Mouse (Mus musculus): ENCODE measurements around the gene Mettl22. TPM values are rescaled to one million over a fixed set of nuclear protein-coding genes. Genes with fewer than 3 reads are reported as not detected.
A peak's percentile ranks its signal among the peaks of the same experiment; 100 is the strongest.

The Mettl22 gene
- polyA plus RNA-seq (2015; fragmentation: Nextera tagmentation; extraction: Ambion mirVana), result 19.5 and 21.1 TPM in 2 replicates

GRCm38 (mm10) chr16:8470603-8471481 is at the start of gene Mettl22:
Gene Mettl22 (plus strand): TSS chr16:8470788.
- H3K36me3 ChIP-seq, result peaks cover 4% of the 10 kb centered on the region; the same call in 1 of the 2 replicates
- peaks cover 12% of the 10 kb centered on the region for H3K4me1 ChIP-seq
- ATAC-seq (ENCODE audit: insufficient number of reproducible peaks, low FRiP score, low TSS enrichment, low read depth), result peak; percentile 92
- WGBS, result under 1% methylated on average over 48 of the region's 48 CpGs
- peak within 1 kb of the TSS; percentile 70 for H3K4me2 ChIP-seq
- peak within 1 kb of the TSS; percentile 71 for H3K4me3 ChIP-seq
- H3K27ac ChIP-seq, result peak within 1 kb of the TSS; percentile 90
- H3K9ac ChIP-seq, result peak within 1 kb of the TSS; percentile 61
- H3K27me3 ChIP-seq, result no peaks in the 10 kb centered on the region
- H3K9me3 ChIP-seq, result no peaks in the 10 kb centered on the region

DNA sequence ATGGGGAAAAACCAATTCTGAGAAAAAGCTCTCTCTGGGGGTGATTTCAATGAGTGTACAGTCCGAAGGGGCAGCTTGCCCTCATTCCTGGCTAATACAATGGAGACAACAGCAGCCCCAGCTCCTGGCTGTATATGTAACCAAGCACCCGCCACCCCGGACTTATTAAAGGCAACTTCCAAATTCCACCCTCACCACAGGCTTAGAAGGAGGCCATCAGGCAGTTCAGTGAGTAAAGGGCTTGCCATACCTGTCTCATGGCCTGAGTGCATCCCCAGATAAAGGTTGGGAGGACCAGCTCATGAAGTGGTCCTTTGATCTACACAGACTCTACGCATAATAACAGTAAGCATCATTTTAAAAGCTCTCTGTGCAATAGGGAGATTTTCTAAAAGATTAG is 49.7 kb upstream of the Mettl22 start:
- Histone ChIP-seq H3K9me3 (no peaks in the 10 kb centered on the region), H3K4me3 (no peak overlapping the region), H3K9ac (no peak overlapping the region), H3K27ac (no peak overlapping the region), H3K4me1 (peaks cover 12% of the 10 kb centered on the region), H3K36me3 (no peaks in the 10 kb centered on the region), H3K27me3 (peaks cover 39% of the 10 kb centered on the region), H3K4me2 (no peak overlapping the region)
- WGBS, result 84% methylated on average over 4 of the region's 4 CpGs
- no peak for ATAC-seq (ENCODE audit: insufficient number of reproducible peaks, low FRiP score, low TSS enrichment, low read depth)

GRCm38 (mm10) chr16:8423626-8424114 is 46.9 kb upstream of the Mettl22 start:
- no peak overlapping the region for H3K27ac ChIP-seq
- no peak overlapping the region for H3K4me3 ChIP-seq
- peaks cover 56% of the 10 kb centered on the region for H3K27me3 ChIP-seq
- no peak overlapping the region for H3K9ac ChIP-seq
- no peak for ATAC-seq (ENCODE audit: insufficient number of reproducible peaks, low FRiP score, low TSS enrichment, low read depth)
- H3K9me3 ChIP-seq, result no peaks in the 10 kb centered on the region
- peaks cover 12% of the 10 kb centered on the region for H3K4me1 ChIP-seq
- H3K4me2 ChIP-seq, result no peak overlapping the region
- WGBS, result 34% methylated on average over 7 of the region's 7 CpGs
- no peaks in the 10 kb centered on the region for H3K36me3 ChIP-seq

DNA sequence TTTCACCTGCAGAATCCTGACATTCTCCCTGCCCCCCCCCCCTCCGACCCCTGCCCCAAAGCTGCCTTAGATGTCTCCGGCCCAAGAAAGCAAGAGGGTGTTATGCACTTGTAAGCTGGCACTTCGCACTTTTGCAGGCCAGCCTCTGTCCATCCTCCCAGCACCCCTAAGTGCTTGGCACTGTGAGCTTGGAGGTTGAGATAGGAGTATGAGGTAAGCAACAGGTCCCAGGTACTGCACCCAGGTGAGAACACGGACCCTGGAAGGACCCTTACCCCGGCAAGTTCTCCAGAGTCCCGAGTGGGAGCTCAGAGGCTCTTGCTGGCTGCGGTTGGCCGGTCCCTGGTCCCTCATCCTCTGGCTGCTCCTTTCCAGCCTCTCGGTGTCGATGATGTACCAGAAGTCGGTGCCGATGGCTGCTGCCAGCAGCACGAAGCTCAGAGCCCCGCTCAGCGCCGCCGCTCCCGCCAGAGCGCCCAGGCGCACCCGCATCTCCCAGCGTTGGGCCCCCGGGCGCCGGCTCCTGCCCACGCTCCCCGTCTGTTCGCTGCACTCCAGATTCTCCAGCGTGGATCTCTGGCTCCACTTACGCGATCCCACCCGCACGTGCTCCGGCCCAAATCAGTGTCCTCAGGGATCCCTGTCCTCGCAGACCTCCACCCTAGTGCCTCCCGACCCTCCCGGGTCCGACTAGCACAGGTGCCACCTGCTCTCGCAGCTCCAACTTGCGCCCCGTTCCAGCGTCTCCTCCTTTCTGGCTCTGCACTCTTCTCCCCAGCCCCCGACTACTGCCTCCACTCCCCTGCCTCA is 46.2 kb upstream of the Mettl22 start:
- Histone ChIP-seq H3K36me3 (no peaks in the 10 kb centered on the region), H3K27ac (no peak overlapping the region), H3K27me3 (peaks cover 56% of the 10 kb centered on the region), H3K9ac (peak overlapping the region; percentile 18; the same call in 1 of the 2 replicates), H3K9me3 (no peaks in the 10 kb centered on the region), H3K4me1 (peaks cover 12% of the 10 kb centered on the region), H3K4me3 (peak overlapping the region; percentile 36), H3K4me2 (peak overlapping the region; percentile 61)
- 3% methylated on average over 43 of the region's 43 CpGs for WGBS
- ATAC-seq (ENCODE audit: insufficient number of reproducible peaks, low FRiP score, low TSS enrichment, low read depth), result no peak

- ATAC-seq (ENCODE audit: insufficient number of reproducible peaks, low FRiP score, low TSS enrichment, low read depth), result no peak
- Histone ChIP-seq H3K4me2 (peak within 1 kb of the TSS; percentile 61), H3K4me1 (peaks cover 12% of the 10 kb centered on the region), H3K36me3 (no peaks in the 10 kb centered on the region), H3K27me3 (peaks cover 56% of the 10 kb centered on the region), H3K9me3 (no peaks in the 10 kb centered on the region), H3K4me3 (peak within 1 kb of the TSS; percentile 36), H3K9ac (peak within 1 kb of the TSS; percentile 18; the same call in 1 of the 2 replicates), H3K27ac (no peak within 1 kb of the TSS)
- WGBS, result under 1% methylated on average over 16 of the region's 16 CpGs
Observed at GRCm38 (mm10) chr16:8424971-8425330, 45.6 kb upstream of the Mettl22 start, which contains the start of gene Tmem114. Gene Tmem114 (minus strand): TSS chr16:8425136.

DNA sequence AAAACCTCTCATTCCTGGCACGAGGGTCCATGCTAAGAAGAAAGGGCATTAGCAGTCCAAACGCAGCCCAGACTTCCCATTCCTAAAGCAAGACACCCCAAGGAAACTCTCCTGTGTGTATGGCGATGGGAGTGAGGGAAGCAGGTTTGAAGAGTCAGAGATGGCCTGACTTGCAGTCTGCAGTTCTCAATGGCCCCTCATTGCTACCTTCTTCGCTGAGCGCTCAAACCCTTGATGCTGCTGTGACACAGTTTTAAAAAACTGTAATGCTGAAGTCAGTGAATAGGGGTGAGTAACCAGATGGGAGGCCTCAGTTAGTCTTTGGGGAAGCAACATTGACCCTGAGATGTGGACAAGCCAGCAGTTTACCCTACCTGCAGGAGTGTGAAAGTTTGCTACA is 44.9 kb upstream of the Mettl22 start:
- WGBS, result 83% methylated on average over 5 of the region's 5 CpGs
- ATAC-seq (ENCODE audit: insufficient number of reproducible peaks, low FRiP score, low TSS enrichment, low read depth), result no peak
- Histone ChIP-seq H3K4me1 (peaks cover 12% of the 10 kb centered on the region), H3K36me3 (no peaks in the 10 kb centered on the region), H3K4me2 (no peak overlapping the region), H3K9ac (no peak overlapping the region), H3K27me3 (peaks cover 56% of the 10 kb centered on the region), H3K9me3 (no peaks in the 10 kb centered on the region), H3K27ac (no peak overlapping the region), H3K4me3 (no peak overlapping the region)

DNA sequence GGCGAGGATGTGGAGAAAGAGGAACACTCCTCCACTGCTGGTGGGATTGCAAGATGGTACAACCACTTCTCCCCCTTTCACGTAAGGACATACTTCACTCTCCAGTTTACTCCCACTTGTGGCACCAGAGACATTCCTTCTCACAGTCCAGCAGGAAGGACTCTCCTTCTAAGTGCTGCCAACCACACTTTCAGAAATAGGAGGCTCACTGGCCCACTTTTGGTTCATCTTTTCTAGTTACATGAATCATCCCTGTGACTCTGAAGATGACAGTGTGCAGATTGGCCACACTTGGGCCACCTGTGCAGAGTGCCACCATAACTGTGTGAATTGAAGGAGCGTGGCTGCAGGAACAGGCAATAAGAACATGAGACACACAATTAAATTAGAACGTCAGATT is 41.1 kb upstream of the Mettl22 start:
- no peaks in the 10 kb centered on the region for H3K36me3 ChIP-seq
- H3K4me2 ChIP-seq, result no peak overlapping the region
- 74% methylated on average over 4 of the region's 4 CpGs for WGBS
- H3K4me3 ChIP-seq, result no peak overlapping the region
- no peaks in the 10 kb centered on the region for H3K9me3 ChIP-seq
- no peak for ATAC-seq (ENCODE audit: insufficient number of reproducible peaks, low FRiP score, low TSS enrichment, low read depth)
- H3K27ac ChIP-seq, result no peak overlapping the region
- H3K9ac ChIP-seq, result no peak overlapping the region
- H3K27me3 ChIP-seq, result peaks cover 29% of the 10 kb centered on the region
- peaks cover 6% of the 10 kb centered on the region for H3K4me1 ChIP-seq

DNA sequence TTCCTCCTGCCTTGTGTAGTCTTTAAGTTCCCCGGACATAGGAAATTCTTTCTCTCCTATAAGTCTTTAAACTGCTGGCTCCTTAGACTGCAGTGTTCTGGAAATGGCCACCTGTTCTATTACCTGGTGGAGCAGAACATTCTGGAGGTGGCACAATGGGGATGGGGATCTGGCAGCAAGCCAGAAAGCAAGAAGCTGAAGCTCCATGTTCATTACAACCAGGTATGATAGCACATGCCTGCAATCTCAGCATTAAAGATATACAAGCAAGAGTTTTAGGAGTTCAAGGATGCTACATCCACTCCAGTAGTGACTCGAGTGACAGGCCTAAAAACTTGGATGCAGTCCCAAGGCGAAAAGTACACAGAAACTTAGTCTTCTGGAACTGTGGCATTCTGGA is 38.0 kb upstream of the Mettl22 start:
- no peak for ATAC-seq (ENCODE audit: insufficient number of reproducible peaks, low FRiP score, low TSS enrichment, low read depth)
- no peak overlapping the region for H3K9ac ChIP-seq
- H3K4me2 ChIP-seq, result no peak overlapping the region
- no peak overlapping the region for H3K27ac ChIP-seq
- H3K36me3 ChIP-seq, result no peaks in the 10 kb centered on the region
- H3K4me1 ChIP-seq, result no peaks in the 10 kb centered on the region
- H3K4me3 ChIP-seq, result no peak overlapping the region
- 84% methylated on average over 3 of the region's 3 CpGs for WGBS
- H3K9me3 ChIP-seq, result no peaks in the 10 kb centered on the region
- H3K27me3 ChIP-seq, result peaks cover 1% of the 10 kb centered on the region; the same call in 1 of the 2 replicates

DNA sequence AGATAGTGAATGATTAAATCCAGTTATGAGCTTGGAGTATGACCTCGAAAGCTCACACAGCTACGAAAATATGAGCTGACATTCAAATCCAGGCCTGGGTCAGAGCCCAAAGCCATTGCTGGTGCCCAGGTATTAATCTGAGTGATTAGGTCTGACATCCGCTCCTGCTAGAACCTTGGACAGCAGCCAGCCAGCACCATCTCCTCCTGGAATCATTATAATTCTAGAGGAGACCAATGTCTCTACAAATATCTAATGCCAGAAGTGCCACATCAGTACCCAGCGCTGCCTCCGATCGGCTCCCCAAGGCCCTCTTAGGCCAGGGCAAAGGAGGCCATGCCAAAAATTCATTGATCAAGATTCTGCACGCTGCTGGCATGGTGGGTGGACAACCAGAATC is 25.7 kb upstream of the Mettl22 start:
- Histone ChIP-seq H3K27ac (no peak overlapping the region), H3K4me2 (no peak overlapping the region), H3K27me3 (no peaks in the 10 kb centered on the region), H3K9me3 (no peaks in the 10 kb centered on the region), H3K9ac (no peak overlapping the region), H3K36me3 (no peaks in the 10 kb centered on the region), H3K4me3 (no peak overlapping the region), H3K4me1 (0 out of 2 replicates have a peak, but pooled peaks cover 8% of the 10 kb centered on the region)
- WGBS, result 73% methylated on average over 7 of the region's 7 CpGs
- ATAC-seq (ENCODE audit: insufficient number of reproducible peaks, low FRiP score, low TSS enrichment, low read depth), result no peak

- 74% methylated on average over 6 of the region's 6 CpGs for WGBS
Observed at GRCm38 (mm10) chr16:8446256-8446655, 24.3 kb upstream of the Mettl22 start.

GRCm38 (mm10) chr16:8453301-8453700 is 17.3 kb upstream of the Mettl22 start:
- H3K36me3 ChIP-seq, result no peaks in the 10 kb centered on the region
- WGBS, result 73% methylated on average over 2 of the region's 2 CpGs
- no peaks in the 10 kb centered on the region for H3K4me1 ChIP-seq
- H3K27ac ChIP-seq, result no peak overlapping the region
- no peaks in the 10 kb centered on the region; the same call in 1 of the 2 replicates for H3K27me3 ChIP-seq
- H3K4me3 ChIP-seq, result no peak overlapping the region
- H3K4me2 ChIP-seq, result no peak overlapping the region
- H3K9ac ChIP-seq, result no peak overlapping the region
- H3K9me3 ChIP-seq, result no peaks in the 10 kb centered on the region
- ATAC-seq (ENCODE audit: insufficient number of reproducible peaks, low FRiP score, low TSS enrichment, low read depth), result no peak

More at GRCm38 (mm10) chr16:8446256-8446655, 24.3 kb upstream of the Mettl22 start:
- Histone ChIP-seq H3K27me3 (no peaks in the 10 kb centered on the region), H3K9me3 (no peaks in the 10 kb centered on the region), H3K9ac (no peak overlapping the region), H3K36me3 (no peaks in the 10 kb centered on the region), H3K27ac (no peak overlapping the region), H3K4me1 (0 out of 2 replicates have a peak, but pooled peaks cover 8% of the 10 kb centered on the region), H3K4me3 (no peak overlapping the region), H3K4me2 (no peak overlapping the region)
- ATAC-seq (ENCODE audit: insufficient number of reproducible peaks, low FRiP score, low TSS enrichment, low read depth), result no peak
